Mouse (Mus musculus) heart, adult 2 months (tissue): ENCODE data around the gene Gm13696.

Experiments
- CTCF ChIP-seq: fragments of 200-600 bp; IDR thresholded peaks from 2 replicates; pipeline ENCODE4 v1.8.1; 2022; ENCODE audit warnings: antibody characterized with exemption, mild to moderate bottlenecking, moderate library complexity
- EP300 ChIP-seq: fragments of 200-500 bp; IDR thresholded peaks from 2 replicates; pipeline ENCODE4 v1.6.1; 2011; ENCODE audit warnings: low read depth, low read length, control low read depth; ENCODE audit not compliant: insufficient read depth
- POLR2A ChIP-seq: fragments of 200-500 bp; IDR thresholded peaks from 2 replicates; pipeline ENCODE4 v1.6.1; 2011; ENCODE audit warnings: mild to moderate bottlenecking, low read depth, low read length, control low read depth; ENCODE audit not compliant: insufficient read depth

- TF ChIP-seq POLR2A (no peak), EP300 (no peak), CTCF (no peak)
These were observed 32.0 kb upstream of the Gm13696 start, which contains the start of gene Zswim2 for GRCm38 (mm10) chr2:83940931-83941361.
